Mouse (Mus musculus) splenic B cell, adult 2 months (primary cell): ENCODE results near the gene Sept5.
A peak's percentile ranks its signal among the peaks of the same experiment; 100 is the strongest.

Experiments
- DNase-seq: peaks from one replicate; pipeline ENCODE4 v3.0.0-alpha.2; 2011; ENCODE audit warnings: low read depth, low spot score
- H3K27me3 ChIP-seq: 2 replicates; pipeline ENCODE4 v1.6.1; 2012; ENCODE audit warnings: mild to moderate bottlenecking, low read length, moderate library complexity, mixed read lengths; ENCODE audit not compliant: control insufficient read depth, poor library complexity, insufficient read depth, severe bottlenecking
- H3K36me3 ChIP-seq: 2 replicates; pipeline ENCODE4 v1.6.1; 2012; ENCODE audit warnings: mild to moderate bottlenecking, low read length, moderate library complexity, mixed read lengths; ENCODE audit not compliant: control insufficient read depth, poor library complexity, insufficient read depth, severe bottlenecking

The Sept5 gene

GRCm38 (mm10) chr16:18629390-18630231 lies at the start of gene Sept5:
Gene Sept5, minus strand, starts transcription at chr16:18629954.
- no peaks in the 10 kb centered on the region for H3K27me3 ChIP-seq
- no peaks in the 10 kb centered on the region for H3K36me3 ChIP-seq
- no peak for DNase-seq

GRCm38 (mm10) chr16:18679112-18679511 lies 49.4 kb upstream of the Sept5 start:
- Histone ChIP-seq H3K27me3 (no peaks in the 10 kb centered on the region), H3K36me3 (no peaks in the 10 kb centered on the region)
- peak; percentile 22 for DNase-seq

GRCm38 (mm10) chr16:18677746-18678679 lies 48.3 kb upstream of the Sept5 start:
- DNase-seq = peak; percentile 66
- no peaks in the 10 kb centered on the region for H3K36me3 ChIP-seq
- H3K27me3 ChIP-seq = no peaks in the 10 kb centered on the region

- no peak for DNase-seq
- no peaks in the 10 kb centered on the region for H3K36me3 ChIP-seq
Measured at GRCm38 (mm10) chr16:18673005-18673404, 43.3 kb upstream of the Sept5 start.

GRCm38 (mm10) chr16:18672027-18672426 lies 42.3 kb upstream of the Sept5 start:
- DNase-seq = no peak
- H3K36me3 ChIP-seq = no peaks in the 10 kb centered on the region
- no peaks in the 10 kb centered on the region for H3K27me3 ChIP-seq

More at GRCm38 (mm10) chr16:18673005-18673404, 43.3 kb upstream of the Sept5 start:
- H3K27me3 ChIP-seq = no peaks in the 10 kb centered on the region

GRCm38 (mm10) chr16:18669914-18670313 lies 40.2 kb upstream of the Sept5 start:
- Histone ChIP-seq H3K36me3 (no peaks in the 10 kb centered on the region), H3K27me3 (no peaks in the 10 kb centered on the region)
- no peak for DNase-seq

- H3K27me3 ChIP-seq = no peaks in the 10 kb centered on the region
- H3K36me3 ChIP-seq = no peaks in the 10 kb centered on the region
- no peak for DNase-seq
Measured at GRCm38 (mm10) chr16:18658597-18658996, 28.8 kb upstream of the Sept5 start.

GRCm38 (mm10) chr16:18655372-18656098 lies 25.8 kb upstream of the Sept5 start:
- Histone ChIP-seq H3K27me3 (no peaks in the 10 kb centered on the region), H3K36me3 (no peaks in the 10 kb centered on the region)
- no peak for DNase-seq

GRCm38 (mm10) chr16:18653290-18654160 lies 23.8 kb upstream of the Sept5 start:
- no peaks in the 10 kb centered on the region for H3K27me3 ChIP-seq
- no peak for DNase-seq
- no peaks in the 10 kb centered on the region for H3K36me3 ChIP-seq

GRCm38 (mm10) chr16:18649126-18649525 lies 19.4 kb upstream of the Sept5 start:
- Histone ChIP-seq H3K36me3 (no peaks in the 10 kb centered on the region), H3K27me3 (no peaks in the 10 kb centered on the region)
- DNase-seq = no peak

- no peak for DNase-seq
- no peaks in the 10 kb centered on the region for H3K27me3 ChIP-seq
- H3K36me3 ChIP-seq = no peaks in the 10 kb centered on the region
Measured at GRCm38 (mm10) chr16:18645329-18645728, 15.6 kb upstream of the Sept5 start.

- Histone ChIP-seq H3K27me3 (no peaks in the 10 kb centered on the region), H3K36me3 (no peaks in the 10 kb centered on the region)
- DNase-seq = no peak
Measured at GRCm38 (mm10) chr16:18644485-18644884, 14.7 kb upstream of the Sept5 start.

- no peak for DNase-seq
Measured at GRCm38 (mm10) chr16:18643406-18643998, 13.7 kb upstream of the Sept5 start.

More at GRCm38 (mm10) chr16:18643406-18643998, 13.7 kb upstream of the Sept5 start:
- Histone ChIP-seq H3K36me3 (no peaks in the 10 kb centered on the region), H3K27me3 (no peaks in the 10 kb centered on the region)
